Mouse (Mus musculus): ENCODE results near the gene Gm5767. TPM values are rescaled to one million over a fixed set of nuclear protein-coding genes. Genes with fewer than 3 reads are reported as not detected.

Gm5767 gene
- polyA plus RNA-seq, 1 experiment from 2014 or later: not detected

GRCm38 (mm10) chr16:8685087-8685486 is 4.5 kb downstream of the Gm5767 start:
- Histone ChIP-seq H3K9ac (ENCODE audit: low read length) (no peak overlapping the region), H3K36me3 (ENCODE audit: control insufficient read depth, insufficient read depth, low read length) (peaks cover 6% of the 10 kb centered on the region), H3K27ac (ENCODE audit: low read depth, low read length) (no peak overlapping the region), H3K27me3 (ENCODE audit: control insufficient read depth, insufficient read depth, low read length) (no peaks in the 10 kb centered on the region), H3K4me1 (ENCODE audit: control insufficient read depth, insufficient read depth, low read length) (no peaks in the 10 kb centered on the region), H3K9me3 (ENCODE audit: control insufficient read depth, low read length) (no peaks in the 10 kb centered on the region), H3K4me2 (ENCODE audit: low read depth) (no peak overlapping the region), H3K4me3 (ENCODE audit: low read depth, low read length) (no peak overlapping the region)
- no peak for DNase-seq (ENCODE audit: low spot score)
- WGBS: 87% methylated on average over 4 of the region's 4 CpGs
- ATAC-seq (ENCODE audit: insufficient read depth, low FRiP score, low TSS enrichment): no peak

DNA sequence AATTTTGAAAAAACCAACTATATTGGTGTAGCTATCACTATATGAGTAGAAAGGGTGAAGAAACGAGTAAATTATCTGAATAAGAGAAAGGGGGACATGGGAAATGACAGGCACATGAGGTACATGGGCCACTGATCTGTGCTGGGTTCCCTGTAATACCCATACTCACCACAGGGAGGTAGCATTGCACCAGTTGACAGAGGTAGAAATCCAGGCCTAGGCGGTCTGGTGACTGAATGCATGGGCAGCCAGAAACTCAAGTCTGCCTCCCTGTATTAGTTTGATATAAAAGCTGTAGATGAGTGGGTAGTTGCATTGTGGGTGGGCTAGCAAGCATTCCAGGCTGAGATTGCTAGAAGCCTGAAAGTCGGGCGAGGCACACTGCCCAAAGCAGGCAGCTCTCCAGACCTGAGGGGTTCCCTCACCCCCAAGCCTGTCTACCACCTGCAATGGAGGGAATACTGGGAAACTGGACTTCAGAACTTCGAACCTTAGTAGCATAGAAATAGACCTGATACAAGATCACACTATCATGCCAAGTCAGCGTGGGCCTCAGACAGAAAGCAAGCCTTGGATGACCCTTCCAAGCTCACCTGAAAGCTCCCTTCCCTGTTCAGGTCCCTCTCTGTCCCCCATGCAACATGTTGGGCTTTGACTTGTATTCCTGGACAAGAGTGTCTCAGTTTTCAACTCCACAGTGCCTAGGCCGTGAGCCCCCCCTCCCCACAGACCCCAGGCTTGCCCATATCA is 5.7 kb downstream of the Gm5767 start:
- whole genome bisulfite sequencing: 61% methylated on average over 7 of the region's 7 CpGs
- H3K36me3 ChIP-seq (ENCODE audit: control insufficient read depth, insufficient read depth, low read length): peaks cover 8% of the 10 kb centered on the region
- no peaks in the 10 kb centered on the region for H3K27me3 ChIP-seq (ENCODE audit: control insufficient read depth, insufficient read depth, low read length)
- no peaks in the 10 kb centered on the region for H3K4me1 ChIP-seq (ENCODE audit: control insufficient read depth, insufficient read depth, low read length)
- no peak overlapping the region for H3K4me3 ChIP-seq (ENCODE audit: low read depth, low read length)
- no peak overlapping the region for H3K9ac ChIP-seq (ENCODE audit: low read length)
- DNase-seq (ENCODE audit: low spot score) (peak; percentile 63), ATAC-seq (ENCODE audit: insufficient read depth, low FRiP score, low TSS enrichment) (no peak; the same call in 1 of the 2 replicates)
- H3K9me3 ChIP-seq (ENCODE audit: control insufficient read depth, low read length): no peaks in the 10 kb centered on the region
- no peak overlapping the region for H3K27ac ChIP-seq (ENCODE audit: low read depth, low read length)
- H3K4me2 ChIP-seq (ENCODE audit: low read depth): no peak overlapping the region

DNA sequence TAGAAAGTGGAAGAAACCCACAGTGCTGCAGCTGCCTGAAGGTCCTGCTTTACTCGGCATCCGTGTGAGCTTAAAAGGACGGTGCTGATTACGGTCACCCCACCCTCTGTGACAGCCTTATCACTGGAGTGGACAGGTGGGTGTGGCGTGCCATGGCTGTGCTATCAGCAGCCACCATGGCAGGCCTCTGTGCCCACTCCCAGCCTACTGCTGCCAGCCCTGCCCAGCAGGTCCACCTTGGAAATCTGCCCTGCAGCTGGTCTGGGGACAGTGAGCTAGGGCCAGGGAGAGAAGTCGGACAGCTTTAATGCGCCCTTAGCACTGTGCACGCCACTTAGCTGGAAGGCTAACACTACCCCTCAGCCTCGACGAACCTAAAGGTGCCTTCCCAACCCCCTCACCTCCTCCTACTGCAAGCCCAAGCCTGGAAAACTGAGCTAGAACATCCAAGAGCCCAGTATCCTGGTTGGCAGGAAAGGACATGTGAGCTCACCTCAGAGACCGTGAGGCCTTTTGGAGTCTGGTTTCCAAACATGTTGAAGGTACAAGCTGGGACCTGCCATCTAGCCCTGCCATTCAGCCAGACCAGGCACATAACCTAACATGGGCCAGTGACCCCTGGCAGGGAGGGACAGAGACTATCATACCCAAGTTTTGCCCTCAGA is 6.4 kb downstream of the Gm5767 start:
- H3K27ac ChIP-seq (ENCODE audit: low read depth, low read length): no peak overlapping the region
- H3K4me2 ChIP-seq (ENCODE audit: low read depth): no peak overlapping the region
- no peak overlapping the region for H3K9ac ChIP-seq (ENCODE audit: low read length)
- ATAC-seq (ENCODE audit: insufficient read depth, low FRiP score, low TSS enrichment): no peak
- WGBS: 80% methylated on average over 11 of the region's 11 CpGs
- H3K4me1 ChIP-seq (ENCODE audit: control insufficient read depth, insufficient read depth, low read length): no peaks in the 10 kb centered on the region
- H3K9me3 ChIP-seq (ENCODE audit: control insufficient read depth, low read length): no peaks in the 10 kb centered on the region
- no peaks in the 10 kb centered on the region for H3K27me3 ChIP-seq (ENCODE audit: control insufficient read depth, insufficient read depth, low read length)
- no peak overlapping the region for H3K4me3 ChIP-seq (ENCODE audit: low read depth, low read length)
- DNase-seq (ENCODE audit: low spot score): no peak
- H3K36me3 ChIP-seq (ENCODE audit: control insufficient read depth, insufficient read depth, low read length): peaks cover 11% of the 10 kb centered on the region

- Histone ChIP-seq H3K9me3 (ENCODE audit: control insufficient read depth, low read length) (no peaks in the 10 kb centered on the region), H3K9ac (ENCODE audit: low read length) (no peak overlapping the region), H3K4me3 (ENCODE audit: low read depth, low read length) (no peak overlapping the region), H3K4me1 (ENCODE audit: control insufficient read depth, insufficient read depth, low read length) (no peaks in the 10 kb centered on the region), H3K27ac (ENCODE audit: low read depth, low read length) (no peak overlapping the region), H3K36me3 (ENCODE audit: control insufficient read depth, insufficient read depth, low read length) (peaks cover 13% of the 10 kb centered on the region), H3K27me3 (ENCODE audit: control insufficient read depth, insufficient read depth, low read length) (no peaks in the 10 kb centered on the region), H3K4me2 (ENCODE audit: low read depth) (no peak overlapping the region)
- no peak for ATAC-seq (ENCODE audit: insufficient read depth, low FRiP score, low TSS enrichment)
- no peak for DNase-seq (ENCODE audit: low spot score)
These were observed 7.1 kb downstream of the Gm5767 start for GRCm38 (mm10) chr16:8687559-8688112.

GRCm38 (mm10) chr16:8689979-8690656 is 9.5 kb downstream of the Gm5767 start:
- WGBS: 94% methylated on average over 11 of the region's 11 CpGs
- H3K9me3 ChIP-seq (ENCODE audit: control insufficient read depth, low read length): no peaks in the 10 kb centered on the region
- H3K4me1 ChIP-seq (ENCODE audit: control insufficient read depth, insufficient read depth, low read length): no peaks in the 10 kb centered on the region
- no peak for ATAC-seq (ENCODE audit: insufficient read depth, low FRiP score, low TSS enrichment)
- no peak for DNase-seq (ENCODE audit: low spot score)
- no peaks in the 10 kb centered on the region for H3K27me3 ChIP-seq (ENCODE audit: control insufficient read depth, insufficient read depth, low read length)
- no peak overlapping the region for H3K9ac ChIP-seq (ENCODE audit: low read length)
- H3K4me3 ChIP-seq (ENCODE audit: low read depth, low read length): no peak overlapping the region
- H3K36me3 ChIP-seq (ENCODE audit: control insufficient read depth, insufficient read depth, low read length): peaks cover 26% of the 10 kb centered on the region
- H3K27ac ChIP-seq (ENCODE audit: low read depth, low read length): no peak overlapping the region
- no peak overlapping the region for H3K4me2 ChIP-seq (ENCODE audit: low read depth)

GRCm38 (mm10) chr16:8691206-8691605 is 10.6 kb downstream of the Gm5767 start:
- ATAC-seq (ENCODE audit: insufficient read depth, low FRiP score, low TSS enrichment) (no peak), DNase-seq (ENCODE audit: low spot score) (no peak)
- peaks cover 28% of the 10 kb centered on the region for H3K36me3 ChIP-seq (ENCODE audit: control insufficient read depth, insufficient read depth, low read length)
- 91% methylated on average over 7 of the region's 7 CpGs for WGBS
- H3K9me3 ChIP-seq (ENCODE audit: control insufficient read depth, low read length): no peaks in the 10 kb centered on the region
- H3K27ac ChIP-seq (ENCODE audit: low read depth, low read length): no peak overlapping the region
- no peak overlapping the region for H3K9ac ChIP-seq (ENCODE audit: low read length)
- no peaks in the 10 kb centered on the region for H3K27me3 ChIP-seq (ENCODE audit: control insufficient read depth, insufficient read depth, low read length)
- H3K4me2 ChIP-seq (ENCODE audit: low read depth): no peak overlapping the region
- no peaks in the 10 kb centered on the region for H3K4me1 ChIP-seq (ENCODE audit: control insufficient read depth, insufficient read depth, low read length)
- H3K4me3 ChIP-seq (ENCODE audit: low read depth, low read length): no peak overlapping the region

DNA sequence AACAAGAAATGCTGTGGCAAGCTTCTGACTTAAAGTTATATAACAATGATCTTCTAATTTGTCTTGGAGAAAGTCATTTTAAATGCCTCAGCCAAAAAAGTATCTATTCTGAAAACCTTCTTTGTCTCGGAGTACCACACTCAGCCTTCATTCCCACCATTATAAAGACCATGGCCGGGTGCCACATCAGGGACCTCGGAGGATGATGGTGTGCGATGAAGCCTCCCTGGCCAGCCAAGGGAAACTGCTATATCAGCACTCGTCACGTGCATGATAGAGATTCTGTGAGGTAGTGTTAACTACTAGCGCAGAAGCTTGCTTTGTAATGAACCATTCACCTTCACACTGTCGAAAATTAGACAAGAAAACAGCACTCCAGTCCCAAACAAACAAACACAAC is 19.0 kb downstream of the Gm5767 start:
- H3K27ac ChIP-seq (ENCODE audit: low read depth, low read length): no peak overlapping the region
- no peak overlapping the region for H3K4me3 ChIP-seq (ENCODE audit: low read depth, low read length)
- H3K9ac ChIP-seq (ENCODE audit: low read length): no peak overlapping the region
- no peak for DNase-seq (ENCODE audit: low spot score)
- no peaks in the 10 kb centered on the region for H3K27me3 ChIP-seq (ENCODE audit: control insufficient read depth, insufficient read depth, low read length)
- H3K4me2 ChIP-seq (ENCODE audit: low read depth): no peak overlapping the region
- ATAC-seq (ENCODE audit: insufficient read depth, low FRiP score, low TSS enrichment): no peak
- H3K9me3 ChIP-seq (ENCODE audit: control insufficient read depth, low read length): no peaks in the 10 kb centered on the region
- peaks cover 41% of the 10 kb centered on the region for H3K36me3 ChIP-seq (ENCODE audit: control insufficient read depth, insufficient read depth, low read length)
- H3K4me1 ChIP-seq (ENCODE audit: control insufficient read depth, insufficient read depth, low read length): no peaks in the 10 kb centered on the region
- WGBS: 94% methylated on average over 8 of the region's 8 CpGs

DNA sequence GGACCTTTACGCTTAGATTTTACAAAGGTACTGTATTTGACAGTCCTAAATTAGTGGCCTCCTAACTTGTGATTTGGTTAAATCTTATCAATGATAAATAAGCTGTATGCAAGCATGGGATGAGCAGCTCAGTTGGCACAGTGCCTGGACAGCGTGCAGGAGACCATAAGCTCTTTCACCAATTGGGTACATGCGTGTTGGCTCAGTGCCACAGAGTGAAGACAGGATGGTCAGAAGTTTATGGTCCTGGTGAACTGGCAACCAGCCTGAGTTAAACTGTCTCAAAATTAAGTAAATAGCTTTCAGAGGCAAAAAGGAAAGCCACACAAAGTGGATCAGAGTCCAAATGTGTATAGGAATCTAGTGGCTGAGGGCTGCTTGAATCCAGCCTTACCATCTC is 20.0 kb downstream of the Gm5767 start:
- no peaks in the 10 kb centered on the region for H3K27me3 ChIP-seq (ENCODE audit: control insufficient read depth, insufficient read depth, low read length)
- WGBS: 97% methylated on average over 3 of the region's 3 CpGs
- no peak overlapping the region for H3K9ac ChIP-seq (ENCODE audit: low read length)
- H3K4me1 ChIP-seq (ENCODE audit: control insufficient read depth, insufficient read depth, low read length): no peaks in the 10 kb centered on the region
- ATAC-seq (ENCODE audit: insufficient read depth, low FRiP score, low TSS enrichment) (no peak), DNase-seq (ENCODE audit: low spot score) (no peak)
- no peak overlapping the region for H3K4me2 ChIP-seq (ENCODE audit: low read depth)
- H3K9me3 ChIP-seq (ENCODE audit: control insufficient read depth, low read length): no peaks in the 10 kb centered on the region
- H3K36me3 ChIP-seq (ENCODE audit: control insufficient read depth, insufficient read depth, low read length): peaks cover 36% of the 10 kb centered on the region
- no peak overlapping the region for H3K4me3 ChIP-seq (ENCODE audit: low read depth, low read length)
- no peak overlapping the region for H3K27ac ChIP-seq (ENCODE audit: low read depth, low read length)

All from neural tube, embryonic 11.5 days (tissue).